ENCODE assay signal across 8 mouse cellular contexts in genomic region chr8:70505698-70506327, GRCm38 (mm10). TPM values are rescaled to one million over a fixed set of nuclear protein-coding genes. Genes with fewer than 3 reads are reported as not detected.
A peak's percentile ranks its signal among the peaks of the same experiment; 100 is the strongest.
DNase-seq lines count a peak whose midpoint lies in the region; TF ChIP-seq lines count a peak whose summit lies in the region.

No protein-coding gene starts in this region.

- H3K9me3 ChIP-seq in hindbrain, embryonic 10.5 days: no peaks in the 10 kb centered on the region
- H3K9me3 ChIP-seq in megakaryocyte, embryonic 14.5 days: no peaks in the 10 kb centered on the region

- TF ChIP-seq CTCF in layer of hippocampus, adult 2 months (conservative IDR thresholded peaks at IDR 0.05): no peak
- no peak for TF ChIP-seq CTCF in cortical plate, adult 2 months (IDR thresholded peaks at IDR 0.05; ENCODE audit: extremely low read depth, insufficient read depth, low read length)

- no peak for TF ChIP-seq POLR2A in cortical plate, adult 2 months (IDR thresholded peaks at IDR 0.05; ENCODE audit: extremely low read depth, insufficient read depth, low read length)

- peaks cover 43% of the 10 kb centered on the region for H3K36me3 ChIP-seq in hindbrain, embryonic 10.5 days
- H3K36me3 ChIP-seq in megakaryocyte, embryonic 14.5 days (replicated peaks; ENCODE audit: low read length): peaks cover 42% of the 10 kb centered on the region

- WGBS in hindbrain, embryonic 10.5 days: 39% methylated on average over 32 of the region's 32 CpGs

- H3K4me3 ChIP-seq in layer of hippocampus, adult 2 months: peak overlapping the region; percentile 68
- peak overlapping the region; percentile 78 for H3K4me3 ChIP-seq in cortical plate, adult 2 months (ENCODE audit: insufficient read depth, low read length)
- H3K4me3 ChIP-seq in hindbrain, embryonic 10.5 days: peak overlapping the region; percentile 64
- peak overlapping the region; percentile 95 for H3K4me3 ChIP-seq in megakaryocyte, embryonic 14.5 days (replicated peaks)

- H3K27me3 ChIP-seq in hindbrain, embryonic 10.5 days (ENCODE audit: insufficient read depth, poor library complexity, severe bottlenecking): peaks cover 41% of the 10 kb centered on the region
- H3K27me3 ChIP-seq in megakaryocyte, embryonic 14.5 days (replicated peaks): peaks cover 18% of the 10 kb centered on the region

- peak overlapping the region; percentile 99 for H3K27ac ChIP-seq in layer of hippocampus, adult 2 months
- H3K27ac ChIP-seq in cortical plate, adult 2 months (ENCODE audit: insufficient read depth, low read length): no peak overlapping the region
- peak overlapping the region; percentile 95 for H3K27ac ChIP-seq in hindbrain, embryonic 10.5 days

- peaks cover 6% of the 10 kb centered on the region for H3K4me1 ChIP-seq in cortical plate, adult 2 months (ENCODE audit: control insufficient read depth, insufficient read depth, low read length)
- peaks cover 73% of the 10 kb centered on the region for H3K4me1 ChIP-seq in hindbrain, embryonic 10.5 days (replicated peaks)
- H3K4me1 ChIP-seq in megakaryocyte, embryonic 14.5 days: peaks cover 82% of the 10 kb centered on the region

- peak in 1 of 2 experiments; percentile 25 for DNase-seq in layer of hippocampus, adult 2 months (ENCODE audit: low spot score in 2 of 2)
- no peak for DNase-seq in layer of hippocampus, adult 9-11 months
- DNase-seq in hindbrain, embryonic 10.5 days (ENCODE audit: low spot score): no peak
- DNase-seq in urinary bladder, adult 2 months (ENCODE audit: low spot score): no peak
- DNase-seq in urinary bladder, postnatal 14 days (ENCODE audit: low spot score): no peak
- no peak for DNase-seq in gastrocnemius, adult 18-20 months (ENCODE audit: low spot score)

RNA-seq across cellular contexts. Expression of gene Rex1bd, which starts 0.7 kb away (rescaled TPM):
- 10 to 100 TPM; 93.9 to 98.1 TPM for total RNA-seq in layer of hippocampus, adult 2 months (2021)
- polyA plus RNA-seq in cortical plate, adult 2 months (2012; rRNA removed): 201 and 206 TPM in 2 replicates
- 131 and 148 TPM in 2 replicates for polyA plus RNA-seq in hindbrain, embryonic 10.5 days (2016; fragmentation: Nextera tagmentation; extraction: Ambion mirVana)
- 135 and 319 TPM in 2 replicates for polyA plus RNA-seq in megakaryocyte, embryonic 14.5 days (2012; ENCODE audit: insufficient read depth, low replicate concordance)
- 119 and 129 TPM in 2 replicates for polyA plus RNA-seq in urinary bladder, adult 2 months (2012; rRNA removed)
- total RNA-seq in gastrocnemius, adult 18-20 months (2021): 100 to 1,000 TPM; 170 TPM

RNA-seq across cellular contexts. Expression of gene Uba52, which starts 4.8 kb away (rescaled TPM):
- total RNA-seq in layer of hippocampus, adult 2 months (2021): 1,000 to 10,000 TPM in 1 of 2 experiments, 100 to 1,000 TPM in 1; 970 to 1,000 TPM
- 851 and 918 TPM in 2 replicates for polyA plus RNA-seq in cortical plate, adult 2 months (2012; rRNA removed)
- polyA plus RNA-seq in hindbrain, embryonic 10.5 days (2016; fragmentation: Nextera tagmentation; extraction: Ambion mirVana): 914 and 933 TPM in 2 replicates
- 499 and 989 TPM in 2 replicates for polyA plus RNA-seq in megakaryocyte, embryonic 14.5 days (2012; ENCODE audit: insufficient read depth, low replicate concordance)
- 881 and 1,275 TPM in 2 replicates for polyA plus RNA-seq in urinary bladder, adult 2 months (2012; rRNA removed)
- total RNA-seq in gastrocnemius, adult 18-20 months (2021): 100 to 1,000 TPM; 841 to 913 TPM

RNA-seq across cellular contexts. Expression of gene Crlf1, which starts 12.9 kb away (rescaled TPM):
- total RNA-seq in layer of hippocampus, adult 2 months (2021): 10 to 100 TPM; 44.5 to 47.1 TPM
- polyA plus RNA-seq in cortical plate, adult 2 months (2012; rRNA removed): 2.1 and 8.6 TPM in 2 replicates
- 4.5 and 10.3 TPM in 2 replicates for polyA plus RNA-seq in hindbrain, embryonic 10.5 days (2016; fragmentation: Nextera tagmentation; extraction: Ambion mirVana)
- not detected in 2 replicates for polyA plus RNA-seq in megakaryocyte, embryonic 14.5 days (2012; ENCODE audit: insufficient read depth, low replicate concordance)
- polyA plus RNA-seq in urinary bladder, adult 2 months (2012; rRNA removed): 0.40 and 0.41 TPM in 2 replicates
- total RNA-seq in gastrocnemius, adult 18-20 months (2021): 1 to 10 TPM; 2.8 to 2.9 TPM

RNA-seq across cellular contexts. Expression of gene Tmem59l, which starts 18.7 kb away (rescaled TPM):
- 100 to 1,000 TPM; 321 to 339 TPM for total RNA-seq in layer of hippocampus, adult 2 months (2021)
- polyA plus RNA-seq in cortical plate, adult 2 months (2012; rRNA removed): 368 and 400 TPM in 2 replicates
- polyA plus RNA-seq in hindbrain, embryonic 10.5 days (2016; fragmentation: Nextera tagmentation; extraction: Ambion mirVana): 11.1 and 11.5 TPM in 2 replicates
- not detected in 2 replicates for polyA plus RNA-seq in megakaryocyte, embryonic 14.5 days (2012; ENCODE audit: insufficient read depth, low replicate concordance)
- 0.08 and 0.28 TPM in 2 replicates for polyA plus RNA-seq in urinary bladder, adult 2 months (2012; rRNA removed)
- total RNA-seq in gastrocnemius, adult 18-20 months (2021): not detected

RNA-seq across cellular contexts. Expression of gene Fkbp8, which starts 21.7 kb away (rescaled TPM):
- total RNA-seq in layer of hippocampus, adult 2 months (2021): 100 to 1,000 TPM; 447 to 453 TPM
- polyA plus RNA-seq in cortical plate, adult 2 months (2012; rRNA removed): 592 and 612 TPM in 2 replicates
- polyA plus RNA-seq in hindbrain, embryonic 10.5 days (2016; fragmentation: Nextera tagmentation; extraction: Ambion mirVana): 311 and 360 TPM in 2 replicates
- polyA plus RNA-seq in megakaryocyte, embryonic 14.5 days (2012; ENCODE audit: insufficient read depth, low replicate concordance): 3,667 and 5,102 TPM in 2 replicates
- polyA plus RNA-seq in urinary bladder, adult 2 months (2012; rRNA removed): 300 and 366 TPM in 2 replicates
- total RNA-seq in gastrocnemius, adult 18-20 months (2021): 100 to 1,000 TPM; 103 to 105 TPM
